Mouse (Mus musculus) embryonic facial prominence, embryonic 11.5 days (tissue): ENCODE data around the gene Aldh16a1. TPM values are rescaled to one million over a fixed set of nuclear protein-coding genes. Genes with fewer than 3 reads are reported as not detected.

Source experiments
- ATAC-seq: fragments of 200-750 bp; cut with Nextera tagmentation; replicated peaks from 2 replicates; pipeline ENCODE4 v1.8.0; 2017; ENCODE audit warnings: low read depth; ENCODE audit not compliant: insufficient number of reproducible peaks, low FRiP score, low TSS enrichment
- DNase-seq: peaks from one replicate; pipeline ENCODE4 v3.0.0-alpha.2; 2015; ENCODE audit warnings: low spot score
- H3K27ac ChIP-seq: fragments of 300-500 bp; sonication (generic); replicated peaks from 2 replicates; pipeline ENCODE4 v1.5.1; 2014; ENCODE audit warnings: mild to moderate bottlenecking, low read depth, low read length, control low read depth
- H3K27me3 ChIP-seq: fragments of 300-500 bp; sonication (generic); 2 replicates; pipeline ENCODE4 v1.6.1; 2014; ENCODE audit warnings: mild to moderate bottlenecking, low read length, moderate library complexity, mixed read lengths; ENCODE audit not compliant: control insufficient read depth, insufficient read depth
- H3K36me3 ChIP-seq: fragments of 300-500 bp; sonication (generic); replicated peaks from 2 replicates; pipeline ENCODE4 v1.6.1; 2014; ENCODE audit warnings: low read depth, mild to moderate bottlenecking, low read length, moderate library complexity, mixed read lengths; ENCODE audit not compliant: control insufficient read depth, insufficient read depth
- H3K4me1 ChIP-seq: fragments of 300-500 bp; sonication (generic); 2 replicates; pipeline ENCODE4 v1.6.1; 2014; ENCODE audit warnings: low read length, mixed read lengths; ENCODE audit not compliant: control insufficient read depth, insufficient read depth
- H3K4me2 ChIP-seq: fragments of 300-500 bp; sonication (generic); 2 replicates; pipeline ENCODE4 v1.6.1; 2014; ENCODE audit warnings: low read depth, mild to moderate bottlenecking, control low read depth, low read length, moderate library complexity
- H3K4me3 ChIP-seq: fragments of 300-500 bp; sonication (generic); 2 replicates; pipeline ENCODE4 v1.5.1; 2014; ENCODE audit warnings: low read depth, low read length, control low read depth
- H3K9ac ChIP-seq: fragments of 300-500 bp; sonication (generic); replicated peaks from 2 replicates; pipeline ENCODE4 v1.6.1; 2014; ENCODE audit warnings: mild to moderate bottlenecking, control low read depth, low read length
- H3K9me3 ChIP-seq: fragments of 300-500 bp; sonication (generic); replicated peaks from 2 replicates; pipeline ENCODE4 v1.6.1; 2016; ENCODE audit warnings: mild to moderate bottlenecking, low read length, inconsistent platforms, mixed read lengths; ENCODE audit not compliant: control insufficient read depth
- WGBS: fragments of 180-500 bp; shearing (Covaris S2); extraction: QIAGEN DNeasy Blood & Tissue Kit; methylation state at CpG from one replicate; pipeline ENCODE4 v1.1.7; 2014; 5-methylcytosine and 5-hydroxymethylcytosine counted together
- polyA plus RNA-seq: library from polyadenylated mRNA; unstranded; fragments of >200 nt; fragmentation: Nextera tagmentation; extraction: Ambion mirVana; gene quantifications from 2 replicates; pipeline ENCODE4 v1.2.1, GENCODE M21; 2014

Aldh16a1 gene
- polyA plus RNA-seq, 1 experiment from 2014 or later, result 32.3 TPM

DNA sequence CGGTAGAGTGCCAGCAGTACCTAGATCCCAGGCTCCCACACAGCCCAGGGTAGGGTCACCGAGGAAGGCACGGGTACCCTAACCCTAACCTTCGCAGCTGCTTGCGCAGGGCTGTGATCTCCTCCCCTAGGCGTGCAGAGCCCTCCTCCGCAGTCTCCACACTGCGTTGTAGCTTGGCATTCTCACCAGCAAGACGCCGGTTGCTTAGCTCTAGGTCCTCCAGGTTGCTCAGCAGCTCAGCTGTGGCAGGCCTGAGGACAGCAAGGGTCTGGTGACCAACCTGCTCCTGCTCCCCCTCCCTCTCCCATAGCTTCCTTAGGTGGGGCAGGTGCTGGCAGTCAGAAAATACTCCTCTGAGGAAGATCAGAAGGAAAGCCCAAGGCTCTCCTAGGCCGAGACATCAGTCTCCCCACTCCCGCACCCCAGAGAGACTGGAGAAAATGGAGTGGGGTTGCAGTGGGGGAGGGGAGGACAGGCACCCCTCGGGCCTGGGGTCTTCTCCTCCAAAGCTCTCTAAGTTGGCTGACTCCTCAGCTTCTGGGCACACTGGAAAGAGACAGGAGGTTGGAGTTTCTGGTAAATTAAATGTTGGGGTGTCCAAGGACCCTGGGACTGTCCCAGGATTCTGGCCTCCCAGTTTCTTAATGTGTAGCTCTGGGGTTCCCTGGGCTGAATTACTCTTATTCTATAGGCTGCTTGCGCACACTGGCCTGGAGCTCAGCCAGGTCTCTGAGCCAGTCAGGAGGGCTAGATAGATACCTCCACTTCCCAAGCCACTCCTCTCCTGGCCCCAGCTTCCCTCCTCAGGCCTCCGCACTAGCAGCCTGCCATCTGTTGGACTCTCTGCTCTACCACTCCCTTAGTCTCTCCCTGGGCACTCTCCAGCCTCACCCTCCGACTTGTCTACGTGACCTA is 39.7 kb upstream of the Aldh16a1 start:
- H3K36me3 ChIP-seq, result no peaks in the 10 kb centered on the region
- no peak overlapping the region for H3K4me2 ChIP-seq
- no peaks in the 10 kb centered on the region for H3K9me3 ChIP-seq
- no peak for DNase-seq
- H3K9ac ChIP-seq, result no peak overlapping the region
- no peak overlapping the region for H3K27ac ChIP-seq
- peaks cover 2% of the 10 kb centered on the region; the same call in 1 of the 2 replicates for H3K27me3 ChIP-seq
- ATAC-seq, result no peak
- 75% methylated on average over 17 of the region's 17 CpGs for WGBS
- no peak overlapping the region for H3K4me3 ChIP-seq
- H3K4me1 ChIP-seq, result peaks cover 3% of the 10 kb centered on the region

DNA sequence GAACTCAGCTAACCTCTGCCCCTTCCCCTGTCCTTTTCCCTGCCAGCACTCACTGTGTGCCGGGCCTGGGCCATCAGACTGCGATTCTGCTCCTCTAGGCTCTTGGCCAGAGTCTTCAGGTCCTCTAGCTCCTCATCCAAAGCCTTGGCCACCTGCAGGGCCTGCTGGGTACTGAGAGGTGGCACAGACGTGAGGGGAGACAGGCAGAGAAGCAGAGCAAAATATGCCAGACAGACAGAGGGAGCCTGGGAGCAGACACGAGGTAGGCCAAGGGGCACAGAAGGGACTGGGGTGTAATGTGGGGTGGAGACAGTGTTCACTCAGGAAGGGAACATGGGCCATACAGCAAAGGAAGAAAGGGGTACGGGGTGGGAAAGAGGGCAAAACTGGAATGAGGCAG is 39.0 kb upstream of the Aldh16a1 start:
- no peak for DNase-seq
- peaks cover 2% of the 10 kb centered on the region; the same call in 1 of the 2 replicates for H3K27me3 ChIP-seq

DNA sequence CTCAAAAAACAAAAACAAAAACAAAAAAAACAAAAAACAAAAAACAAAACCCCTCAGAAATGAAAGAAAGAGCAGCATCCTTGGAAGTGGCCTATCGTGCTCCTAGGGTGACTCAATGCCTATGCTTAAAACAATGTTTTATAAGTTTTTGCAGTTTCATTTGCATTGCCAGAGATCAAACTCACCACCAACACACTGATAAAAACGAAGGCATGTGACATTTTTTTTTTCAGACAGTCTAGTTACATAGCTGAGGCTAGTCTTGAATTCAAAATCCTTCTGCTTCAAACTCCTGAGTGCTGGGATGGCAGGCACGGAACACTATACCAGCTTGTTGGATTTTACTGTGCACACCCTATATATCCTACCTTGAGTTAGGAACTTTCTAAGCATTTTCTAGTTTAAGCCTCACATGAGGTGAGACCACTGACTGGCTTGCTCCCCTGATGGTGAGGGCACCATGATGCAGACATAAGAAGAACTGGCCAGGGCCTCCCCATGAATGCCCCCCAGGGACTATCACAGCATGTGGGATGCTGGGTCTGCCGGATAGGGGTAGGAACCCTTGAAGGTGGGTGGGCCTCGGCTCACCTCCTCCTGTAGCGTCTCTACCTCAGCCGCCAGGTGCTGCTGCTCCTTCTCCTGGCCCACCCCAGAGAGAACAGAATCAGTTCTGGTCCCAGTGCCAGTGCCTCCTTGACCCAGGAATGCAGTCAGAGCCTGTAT is 38.4 kb upstream of the Aldh16a1 start:
- H3K27ac ChIP-seq, result no peak overlapping the region
- ATAC-seq (no peak), DNase-seq (no peak)
- H3K4me3 ChIP-seq, result no peak overlapping the region
- peaks cover 3% of the 10 kb centered on the region for H3K4me1 ChIP-seq
- H3K27me3 ChIP-seq, result peaks cover 2% of the 10 kb centered on the region; the same call in 1 of the 2 replicates
- H3K9ac ChIP-seq, result no peak overlapping the region
- no peak overlapping the region for H3K4me2 ChIP-seq
- no peaks in the 10 kb centered on the region for H3K36me3 ChIP-seq
- WGBS, result 76% methylated on average over 7 of the region's 7 CpGs
- H3K9me3 ChIP-seq, result no peaks in the 10 kb centered on the region

More for the DNA sequence above, 39.0 kb upstream of the Aldh16a1 start:
- Histone ChIP-seq H3K36me3 (no peaks in the 10 kb centered on the region), H3K27ac (no peak overlapping the region), H3K9me3 (no peaks in the 10 kb centered on the region), H3K4me1 (peaks cover 3% of the 10 kb centered on the region), H3K4me3 (no peak overlapping the region), H3K4me2 (no peak overlapping the region), H3K9ac (no peak overlapping the region)
- WGBS, result 64% methylated on average over 5 of the region's 5 CpGs
- no peak for ATAC-seq

DNA sequence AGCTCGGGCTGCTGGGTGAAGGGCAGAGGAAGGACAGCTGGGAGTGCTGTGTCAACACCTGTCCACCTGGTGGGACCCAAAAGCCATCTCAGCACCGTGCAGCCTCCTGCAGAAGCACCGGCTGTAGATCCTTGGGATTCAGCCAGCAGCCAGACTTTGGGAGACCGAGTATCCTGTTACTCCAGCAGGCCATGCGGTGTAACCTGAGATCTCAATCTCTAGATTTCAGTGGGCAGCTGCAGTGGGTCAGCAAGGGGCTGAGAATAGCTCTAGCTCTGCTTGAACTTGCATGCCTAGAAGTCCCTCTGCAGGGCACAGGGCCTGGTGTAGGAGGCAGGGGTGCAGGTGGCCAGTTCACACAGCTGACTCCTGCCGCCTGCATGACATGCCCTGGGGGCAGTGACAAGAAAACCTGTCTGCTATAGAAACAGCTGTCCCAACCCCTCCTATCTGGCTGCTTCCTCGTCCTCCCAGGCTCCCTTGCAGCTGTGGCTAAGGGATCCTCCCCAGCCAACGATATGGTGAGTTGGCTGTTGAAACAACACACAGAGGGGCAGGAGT is 37.5 kb upstream of the Aldh16a1 start:
- Histone ChIP-seq H3K4me1 (peaks cover 3% of the 10 kb centered on the region), H3K4me2 (no peak overlapping the region; the same call in 1 of the 2 replicates), H3K36me3 (no peaks in the 10 kb centered on the region), H3K27ac (no peak overlapping the region), H3K27me3 (peaks cover 2% of the 10 kb centered on the region; the same call in 1 of the 2 replicates), H3K9ac (no peak overlapping the region), H3K9me3 (no peaks in the 10 kb centered on the region), H3K4me3 (no peak overlapping the region)
- WGBS, result 14% methylated on average over 8 of the region's 8 CpGs
- ATAC-seq, result peak; percentile 54
- peak; percentile 79 for DNase-seq

DNA sequence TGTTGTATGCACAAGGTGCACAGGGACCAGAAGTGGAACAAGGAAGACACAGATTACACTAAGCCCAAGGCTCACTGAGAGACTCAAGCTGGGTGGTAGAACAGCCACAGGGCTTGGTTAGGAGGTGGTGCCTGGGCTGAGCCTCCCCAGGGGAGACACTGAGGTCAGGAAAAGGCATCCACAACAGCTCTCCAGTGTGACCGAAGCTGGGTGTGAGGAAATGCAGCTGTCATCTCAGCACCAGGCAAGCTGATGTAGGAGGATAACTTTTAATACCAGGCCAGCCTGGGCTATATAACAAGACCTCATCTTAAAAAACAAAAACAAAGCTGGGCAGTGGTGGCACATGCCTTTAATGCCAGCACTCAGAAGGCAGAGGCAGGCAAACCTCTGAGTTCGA is 36.8 kb upstream of the Aldh16a1 start:
- H3K4me3 ChIP-seq, result no peak overlapping the region
- H3K4me1 ChIP-seq, result peaks cover 3% of the 10 kb centered on the region
- H3K27me3 ChIP-seq, result peaks cover 2% of the 10 kb centered on the region; the same call in 1 of the 2 replicates
- H3K9me3 ChIP-seq, result no peaks in the 10 kb centered on the region
- 75% methylated on average over 2 of the region's 2 CpGs for WGBS
- no peak overlapping the region for H3K4me2 ChIP-seq
- no peak overlapping the region for H3K27ac ChIP-seq
- ATAC-seq (no peak), DNase-seq (no peak)
- no peak overlapping the region for H3K9ac ChIP-seq
- H3K36me3 ChIP-seq, result no peaks in the 10 kb centered on the region

DNA sequence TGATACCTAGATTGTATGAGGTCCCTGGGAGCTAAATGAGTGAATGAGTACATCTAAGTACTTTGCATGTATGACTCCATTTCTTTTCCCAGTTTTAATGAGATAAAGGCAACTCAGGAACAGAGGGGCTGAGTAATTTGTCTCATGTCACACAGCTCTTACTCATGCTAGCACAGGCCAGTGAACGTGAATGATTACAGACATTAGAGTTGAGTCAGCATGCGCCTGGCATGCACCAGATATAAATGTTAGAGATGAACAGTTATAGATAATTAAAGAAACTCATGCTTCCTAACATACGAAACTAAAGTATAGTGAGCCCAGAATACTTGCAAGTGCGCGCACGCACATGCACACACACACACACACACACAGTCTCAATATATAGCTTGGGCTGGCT is 35.8 kb upstream of the Aldh16a1 start:
- H3K4me2 ChIP-seq, result no peak overlapping the region
- no peak for DNase-seq
- H3K4me1 ChIP-seq, result peaks cover 3% of the 10 kb centered on the region
- no peak for ATAC-seq
- no peaks in the 10 kb centered on the region for H3K9me3 ChIP-seq
- H3K27me3 ChIP-seq, result peaks cover 4% of the 10 kb centered on the region; the same call in 1 of the 2 replicates
- H3K36me3 ChIP-seq, result no peaks in the 10 kb centered on the region
- H3K9ac ChIP-seq, result no peak overlapping the region
- H3K4me3 ChIP-seq, result no peak overlapping the region
- no peak overlapping the region for H3K27ac ChIP-seq
- WGBS, result 93% methylated on average over 6 of the region's 6 CpGs

DNA sequence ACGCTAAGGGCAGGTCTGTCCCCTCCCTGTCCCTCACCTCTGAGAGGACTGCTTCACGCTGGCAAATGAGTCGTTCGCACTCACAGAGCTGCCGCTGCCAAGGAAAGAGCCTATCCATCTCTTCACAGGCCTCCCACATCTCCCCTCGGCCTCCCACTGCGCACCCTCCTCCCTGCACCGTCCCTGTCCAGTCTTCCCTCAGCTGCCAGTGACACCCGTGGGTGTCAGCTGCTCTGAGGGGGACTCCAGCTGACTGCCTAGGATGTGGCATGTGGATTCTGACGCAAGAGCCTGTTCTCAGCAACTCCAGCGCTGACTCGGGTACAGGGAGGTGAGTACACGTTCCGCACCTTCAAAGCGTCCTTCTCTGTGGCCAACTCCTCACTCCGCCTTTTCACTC is 35.2 kb upstream of the Aldh16a1 start:
- Histone ChIP-seq H3K4me3 (no peak overlapping the region), H3K4me2 (no peak overlapping the region), H3K27ac (no peak overlapping the region), H3K9me3 (no peaks in the 10 kb centered on the region), H3K4me1 (peaks cover 3% of the 10 kb centered on the region), H3K9ac (no peak overlapping the region; the same call in 1 of the 2 replicates), H3K36me3 (no peaks in the 10 kb centered on the region), H3K27me3 (peaks cover 8% of the 10 kb centered on the region)
- DNase-seq (no peak), ATAC-seq (no peak)
- 61% methylated on average over 16 of the region's 16 CpGs for WGBS
